ENCODE assay signal across 10 mouse cellular contexts in the genomic region with DNA sequence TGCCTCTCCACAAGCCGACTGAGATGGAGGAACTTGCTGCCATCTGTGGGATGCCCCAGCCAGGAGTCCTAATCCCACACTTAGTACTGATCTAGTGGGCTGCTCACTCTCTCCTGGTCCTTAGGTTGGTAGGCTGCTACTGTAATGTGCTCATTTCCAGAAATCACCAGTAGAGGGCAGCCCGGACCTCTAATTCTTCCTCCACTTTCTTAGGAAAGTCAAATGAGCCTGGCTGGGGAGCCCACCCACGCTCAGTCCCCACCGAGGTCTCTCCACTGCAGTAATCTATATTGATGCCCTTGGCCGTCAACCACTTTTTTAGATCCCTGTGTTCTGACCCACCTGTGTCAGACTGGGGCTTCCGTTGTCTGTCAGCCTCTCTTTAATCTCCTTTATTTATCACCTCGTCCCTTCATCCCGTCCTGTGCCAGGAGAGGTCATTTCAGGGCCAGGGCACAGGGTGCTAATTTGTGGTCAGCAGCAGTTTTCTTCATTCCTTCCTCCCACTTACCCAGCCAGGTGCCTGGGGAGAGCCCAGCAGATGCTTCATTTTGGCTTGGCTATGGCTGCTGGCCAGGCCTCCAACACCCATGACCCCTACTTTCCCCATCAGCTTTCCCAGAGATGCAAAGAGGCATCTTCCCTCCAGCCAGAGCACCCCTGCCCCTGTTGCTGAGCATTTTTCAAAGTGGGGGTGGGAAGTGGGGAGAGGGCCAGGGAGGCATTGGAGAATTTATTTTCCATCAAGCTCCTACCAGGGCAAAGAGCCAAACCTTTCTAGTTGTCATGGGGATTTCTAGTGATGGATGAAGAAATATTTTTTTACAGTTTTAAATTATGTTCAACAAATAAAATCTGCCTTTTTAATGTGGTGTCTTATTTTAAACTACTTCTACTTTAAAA. TPM values are rescaled to one million over a fixed set of nuclear protein-coding genes. Genes with fewer than 3 reads are reported as not detected.
A peak's percentile ranks its signal among the peaks of the same experiment; 100 is the strongest.
DNase-seq lines count a peak whose midpoint lies in the region; ATAC-seq and TF ChIP-seq lines count a peak whose summit lies in the region.
"Had no signal": no experiment of that assay in that cellular context is flagged by ENCODE, and none has a peak within 500 bp of the region (broad histone marks: within the 10 kb centered on the region; RNA-seq: fewer than 3 reads in every experiment).

No protein-coding gene starts in this region.

- no peaks in the 10 kb centered on the region for H3K27me3 ChIP-seq in intestine, postnatal 0 days (replicated peaks; ENCODE audit: control insufficient read depth, insufficient read depth, low read length)
- no peaks in the 10 kb centered on the region for H3K27me3 ChIP-seq in midbrain, embryonic 14.5 days (ENCODE audit: control insufficient read depth, insufficient read depth, low read length)
- 0 out of 2 replicates have a peak, but pooled peaks cover 3% of the 10 kb centered on the region for H3K27me3 ChIP-seq in stomach, embryonic 16.5 days (ENCODE audit: control insufficient read depth, insufficient read depth, low read length)
- H3K27me3 ChIP-seq: stomach, embryonic 15.5 days had no signal

- peaks cover 34% of the 10 kb centered on the region for H3K36me3 ChIP-seq in intestine, postnatal 0 days (ENCODE audit: control insufficient read depth, insufficient read depth)
- H3K36me3 ChIP-seq in midbrain, embryonic 14.5 days (ENCODE audit: control insufficient read depth, insufficient read depth, low read length), result peaks cover 21% of the 10 kb centered on the region
- peaks cover 4% of the 10 kb centered on the region; the same call in 1 of the 2 replicates for H3K36me3 ChIP-seq in stomach, embryonic 16.5 days (ENCODE audit: control insufficient read depth, insufficient read depth, low read length)

- TF ChIP-seq CTCF in gastrocnemius, adult 2 months (IDR thresholded peaks at IDR 0.05), result peak; percentile 83
- TF ChIP-seq CTCF in intestine, postnatal 0 days (IDR thresholded peaks at IDR 0.05; ENCODE audit: low read depth), result peak; percentile 84

- H3K4me3 ChIP-seq in gastrocnemius, adult 2 months, result no peak overlapping the region
- no peak overlapping the region for H3K4me3 ChIP-seq in intestine, postnatal 0 days (ENCODE audit: low read depth, low read length)
- H3K4me3 ChIP-seq in midbrain, embryonic 14.5 days (replicated peaks; ENCODE audit: low read depth, low read length), result no peak overlapping the region
- no peak overlapping the region for H3K4me3 ChIP-seq in stomach, embryonic 16.5 days (replicated peaks; ENCODE audit: low read length)
- H3K4me3 ChIP-seq: embryonic facial prominence, embryonic 13.5 days; stomach, embryonic 15.5 days had no signal

- H3K9me3 ChIP-seq in intestine, postnatal 0 days (ENCODE audit: control insufficient read depth), result no peaks in the 10 kb centered on the region
- H3K9me3 ChIP-seq in midbrain, embryonic 14.5 days (ENCODE audit: control insufficient read depth, low read length), result no peaks in the 10 kb centered on the region
- no peaks in the 10 kb centered on the region for H3K9me3 ChIP-seq in stomach, embryonic 16.5 days (replicated peaks; ENCODE audit: control insufficient read depth, low read length)
- H3K9me3 ChIP-seq: embryonic facial prominence, embryonic 13.5 days; stomach, embryonic 15.5 days had no signal

- DNase-seq in urinary bladder, postnatal 14 days (ENCODE audit: low spot score), result peak; percentile 75
- no peak for DNase-seq in urinary bladder, postnatal 10 days (ENCODE audit: low spot score)
- peak; percentile 58 to 85 for DNase-seq in cerebellum, postnatal 4 days (ENCODE audit: low spot score in 2 of 2)
- DNase-seq in gastrocnemius, adult 2 months, result peak; percentile 67
- peak; percentile 86 for DNase-seq in left cerebral cortex, postnatal 4 days
- peak; percentile 91 for DNase-seq in midbrain, embryonic 14.5 days

- intact Hi-C loops in gastrocnemius, adult 2 months (cut with DNase I), result loop anchor here (1.0 to 5.0 kb wide), 4 partner anchors 84 to 350 kb away; no protein-coding TSS in a partner anchor
- intact Hi-C loops in left cerebral cortex, postnatal 4 days (cut with DNase I), result loop anchor here (5.0 to 10.0 kb wide), 2 partner anchors 108 to 350 kb away; no protein-coding TSS in a partner anchor

- no peaks in the 10 kb centered on the region for H3K4me1 ChIP-seq in intestine, postnatal 0 days (replicated peaks; ENCODE audit: control insufficient read depth, insufficient read depth, low read length)
- 0 out of 2 replicates have a peak, but pooled peaks cover 6% of the 10 kb centered on the region for H3K4me1 ChIP-seq in midbrain, embryonic 14.5 days (ENCODE audit: control insufficient read depth, insufficient read depth, low read length)
- peaks cover 19% of the 10 kb centered on the region for H3K4me1 ChIP-seq in stomach, embryonic 16.5 days (ENCODE audit: control insufficient read depth, insufficient read depth, low read length)

- 33% methylated on average over 8 of the region's 8 CpGs for WGBS in intestine, postnatal 0 days
- WGBS in midbrain, embryonic 14.5 days, result 32% methylated on average over 8 of the region's 8 CpGs
- WGBS in stomach, embryonic 16.5 days, result 20% methylated on average over 8 of the region's 8 CpGs

- no peak overlapping the region for H3K9ac ChIP-seq in intestine, postnatal 0 days (ENCODE audit: low read depth, low read length)
- no peak overlapping the region for H3K9ac ChIP-seq in midbrain, embryonic 14.5 days (replicated peaks; ENCODE audit: low read length)
- peak overlapping the region; percentile 31; the same call in 1 of the 2 replicates for H3K9ac ChIP-seq in stomach, embryonic 16.5 days (ENCODE audit: low read length)
- H3K9ac ChIP-seq: embryonic facial prominence, embryonic 13.5 days; stomach, embryonic 15.5 days had no signal

- H3K27ac ChIP-seq in gastrocnemius, adult 2 months, result no peak overlapping the region
- H3K27ac ChIP-seq in intestine, postnatal 0 days (ENCODE audit: low read depth, low read length), result no peak overlapping the region
- no peak overlapping the region for H3K27ac ChIP-seq in midbrain, embryonic 14.5 days (replicated peaks; ENCODE audit: low read depth, low read length)
- H3K27ac ChIP-seq in stomach, embryonic 16.5 days (ENCODE audit: low read length), result no peak overlapping the region; the same call in 1 of the 2 replicates
- H3K27ac ChIP-seq: embryonic facial prominence, embryonic 13.5 days; stomach, embryonic 15.5 days had no signal

- 0 out of 2 replicates have a peak, but pooled peaks have one; percentile 12 for ATAC-seq in intestine, postnatal 0 days
- ATAC-seq in midbrain, embryonic 14.5 days (ENCODE audit: low FRiP score, low TSS enrichment), result peak; percentile 51; the same call in 1 of the 2 replicates
- ATAC-seq in stomach, embryonic 16.5 days (ENCODE audit: insufficient read depth, low FRiP score), result no peak

- H3K4me2 ChIP-seq in intestine, postnatal 0 days (replicated peaks; ENCODE audit: low read depth), result no peak overlapping the region
- H3K4me2 ChIP-seq in midbrain, embryonic 14.5 days (ENCODE audit: low read length), result no peak overlapping the region
- H3K4me2 ChIP-seq in stomach, embryonic 16.5 days (ENCODE audit: low read depth, low read length), result no peak overlapping the region
- H3K4me2 ChIP-seq: embryonic facial prominence, embryonic 13.5 days; stomach, embryonic 15.5 days had no signal

RNA-seq across cellular contexts. Expression of a gene that starts 5.2 kb away (rescaled TPM):
- total RNA-seq in gastrocnemius, adult 2 months (2021), result 10 to 100 TPM; 13.8 to 17.0 TPM
- 9.9 and 11.9 TPM in 2 replicates for polyA plus RNA-seq in intestine, postnatal 0 days (2015; fragmentation: Nextera tagmentation; extraction: Ambion mirVana)
- total RNA-seq in left cerebral cortex, postnatal 4 days (2021), result 10 to 100 TPM; 40.0 to 44.2 TPM
- 17.8 and 19.1 TPM in 2 replicates for polyA plus RNA-seq in midbrain, embryonic 14.5 days (2014; fragmentation: Nextera tagmentation; extraction: Ambion mirVana)
- 13.4 and 15.3 TPM in 2 replicates for polyA plus RNA-seq in stomach, embryonic 16.5 days (2015; fragmentation: Nextera tagmentation; extraction: Ambion mirVana)

RNA-seq across cellular contexts. Expression of a gene that starts 14.8 kb away (rescaled TPM):
- 1 to 10 TPM; 5.8 to 7.1 TPM for total RNA-seq in gastrocnemius, adult 2 months (2021)
- 22.3 and 25.6 TPM in 2 replicates for polyA plus RNA-seq in intestine, postnatal 0 days (2015; fragmentation: Nextera tagmentation; extraction: Ambion mirVana)
- total RNA-seq in left cerebral cortex, postnatal 4 days (2021), result 10 to 100 TPM; 26.5 to 32.8 TPM
- 32.0 and 37.3 TPM in 2 replicates for polyA plus RNA-seq in midbrain, embryonic 14.5 days (2014; fragmentation: Nextera tagmentation; extraction: Ambion mirVana)
- 38.7 and 42.0 TPM in 2 replicates for polyA plus RNA-seq in stomach, embryonic 16.5 days (2015; fragmentation: Nextera tagmentation; extraction: Ambion mirVana)

RNA-seq across cellular contexts. Expression of a gene that starts 15.1 kb away (rescaled TPM):
- 1 to 10 TPM; 3.3 to 4.4 TPM for total RNA-seq in gastrocnemius, adult 2 months (2021)
- polyA plus RNA-seq in intestine, postnatal 0 days (2015; fragmentation: Nextera tagmentation; extraction: Ambion mirVana), result 2.2 and 2.3 TPM in 2 replicates
- total RNA-seq in left cerebral cortex, postnatal 4 days (2021), result 10 to 100 TPM; 26.8 to 29.6 TPM
- polyA plus RNA-seq in midbrain, embryonic 14.5 days (2014; fragmentation: Nextera tagmentation; extraction: Ambion mirVana), result 15.9 and 17.9 TPM in 2 replicates
- 6.5 and 7.0 TPM in 2 replicates for polyA plus RNA-seq in stomach, embryonic 16.5 days (2015; fragmentation: Nextera tagmentation; extraction: Ambion mirVana)

RNA-seq across cellular contexts. Expression of a gene that starts 36.5 kb away (rescaled TPM):
- not detected for total RNA-seq in gastrocnemius, adult 2 months (2021)
- 0.46 TPM in 1 of 2 replicates, not detected in the other for polyA plus RNA-seq in intestine, postnatal 0 days (2015; fragmentation: Nextera tagmentation; extraction: Ambion mirVana)
- total RNA-seq in left cerebral cortex, postnatal 4 days (2021), result 1 to 10 TPM; 3.5 to 4.2 TPM
- polyA plus RNA-seq in midbrain, embryonic 14.5 days (2014; fragmentation: Nextera tagmentation; extraction: Ambion mirVana), result 0.83 and 2.7 TPM in 2 replicates
- not detected in 2 replicates for polyA plus RNA-seq in stomach, embryonic 16.5 days (2015; fragmentation: Nextera tagmentation; extraction: Ambion mirVana)

RNA-seq across cellular contexts. Expression of a gene that starts 40.5 kb away (rescaled TPM):
- under 1 TPM; 0.08 to 0.66 TPM for total RNA-seq in gastrocnemius, adult 2 months (2021)
- polyA plus RNA-seq in intestine, postnatal 0 days (2015; fragmentation: Nextera tagmentation; extraction: Ambion mirVana), result 0.63 and 0.94 TPM in 2 replicates
- under 1 TPM; 0.42 to 0.58 TPM for total RNA-seq in left cerebral cortex, postnatal 4 days (2021)
- 0.47 and 0.59 TPM in 2 replicates for polyA plus RNA-seq in midbrain, embryonic 14.5 days (2014; fragmentation: Nextera tagmentation; extraction: Ambion mirVana)
- 0.28 and 0.81 TPM in 2 replicates for polyA plus RNA-seq in stomach, embryonic 16.5 days (2015; fragmentation: Nextera tagmentation; extraction: Ambion mirVana)
